Mouse (Mus musculus): ENCODE measurements around the gene Rab3b.
A peak's percentile ranks its signal among the peaks of the same experiment; 100 is the strongest.

Gene Rab3b

GRCm38 (mm10) chr4:108950201-108950600 lies 71.3 kb downstream of the Rab3b start:
- no peak for DNase-seq (ENCODE audit: low spot score)

- DNase-seq (ENCODE audit: low spot score) = no peak
Measured at GRCm38 (mm10) chr4:108951663-108952062, 72.8 kb downstream of the Rab3b start.

- DNase-seq (ENCODE audit: low spot score) = no peak
Measured at GRCm38 (mm10) chr4:108959696-108960095, 80.8 kb downstream of the Rab3b start.

- no peak for DNase-seq (ENCODE audit: low spot score)
Measured at GRCm38 (mm10) chr4:108960619-108961460, 82.0 kb downstream of the Rab3b start.

GRCm38 (mm10) chr4:108963017-108963416 lies 84.2 kb downstream of the Rab3b start:
- no peak for DNase-seq (ENCODE audit: low spot score)

- DNase-seq (ENCODE audit: low spot score) = no peak
Measured at GRCm38 (mm10) chr4:108969517-108969916, 90.7 kb downstream of the Rab3b start.

- no peak for DNase-seq (ENCODE audit: low spot score)
Measured at GRCm38 (mm10) chr4:108971054-108971453, 92.2 kb downstream of the Rab3b start.

- peak; percentile 42 for DNase-seq (ENCODE audit: low spot score)
Measured at GRCm38 (mm10) chr4:108976458-108977071, 97.7 kb downstream of the Rab3b start.

GRCm38 (mm10) chr4:108986833-108987472 lies 108.1 kb downstream of the Rab3b start:
- no peak for DNase-seq (ENCODE audit: low spot score)

- DNase-seq (ENCODE audit: low spot score) = no peak
Measured at GRCm38 (mm10) chr4:108987473-108987842, 108.6 kb downstream of the Rab3b start.

GRCm38 (mm10) chr4:108989430-108989829 lies 110.6 kb downstream of the Rab3b start:
- DNase-seq (ENCODE audit: low spot score) = no peak

- DNase-seq (ENCODE audit: low spot score) = no peak
Measured at GRCm38 (mm10) chr4:108990032-108990431, 111.2 kb downstream of the Rab3b start.

GRCm38 (mm10) chr4:108990571-108990970 lies 111.7 kb downstream of the Rab3b start:
- no peak for DNase-seq (ENCODE audit: low spot score)

- no peak for DNase-seq (ENCODE audit: low spot score)
Measured at GRCm38 (mm10) chr4:108991811-108992210, 112.9 kb downstream of the Rab3b start.
